Mouse (Mus musculus): ENCODE data around the gene Thpo.

DNA sequence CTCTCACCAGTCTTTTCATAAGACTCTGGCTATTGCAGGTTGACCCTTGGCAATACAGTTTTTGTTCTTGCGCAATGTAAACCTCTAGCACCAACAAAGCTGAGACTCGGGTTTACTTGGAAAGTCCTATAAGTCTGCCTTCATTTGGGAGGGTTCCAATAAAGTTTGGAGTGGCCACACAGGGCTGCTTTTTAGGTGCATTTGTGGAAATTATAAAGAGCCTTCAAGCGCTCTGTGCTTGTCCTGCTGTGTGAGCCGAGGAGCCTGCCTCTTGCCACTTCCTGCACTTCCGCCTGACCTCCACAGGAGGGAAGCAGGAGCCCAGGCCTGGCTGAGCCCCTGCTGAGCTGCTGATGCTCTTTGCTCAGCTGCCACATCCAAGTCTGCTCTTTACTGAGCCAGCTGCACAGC, 10.0 kb downstream of the Thpo start:
- TF ChIP-seq EP300 (IDR thresholded peaks at IDR 0.05; ENCODE audit: low read depth) (no peak), CTCF (IDR thresholded peaks at IDR 0.05; ENCODE audit: low read depth) (peak; percentile 84)

Data from liver, postnatal 0 days (tissue).